Mouse (Mus musculus): ENCODE measurements at regions not wholly inside any gene's neighbourhood (a gene's known extent, or its start where the extent isn't known, plus 50 kb on each side); places are given as distances from the start of the nearest gene placed in this dataset.

DNA sequence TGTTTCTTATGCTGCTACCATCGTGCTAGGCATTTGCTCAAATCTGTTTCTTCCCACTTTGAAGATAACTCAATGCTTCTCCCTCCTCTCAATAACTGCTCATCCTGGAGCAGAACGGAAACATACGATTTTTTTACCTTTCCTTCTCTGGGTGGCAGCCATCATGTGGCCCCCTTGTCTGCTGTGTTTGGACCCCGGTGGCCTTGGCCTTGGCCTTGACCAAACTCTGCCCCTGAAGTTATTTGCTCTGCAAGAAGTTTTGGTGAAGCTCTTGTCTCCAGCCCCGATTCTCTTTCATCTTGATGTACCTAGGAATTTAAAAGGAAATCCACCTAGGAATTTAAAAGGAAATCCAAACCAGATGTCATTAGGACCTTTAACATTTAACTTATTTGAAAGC, 261.2 kb upstream of the Castor2 start:
- DNase-seq (ENCODE audit: low spot score) (no peak), ATAC-seq (ENCODE audit: low FRiP score, low read depth) (no peak)
- H3K4me3 ChIP-seq (replicated peaks; ENCODE audit: low read length), result no peak overlapping the region
- no peak overlapping the region for H3K4me2 ChIP-seq (replicated peaks; ENCODE audit: low read depth, low read length, severe bottlenecking)
- H3K27ac ChIP-seq (replicated peaks; ENCODE audit: low read depth, low read length), result no peak overlapping the region
- H3K9ac ChIP-seq (ENCODE audit: low read depth, low read length, severe bottlenecking), result no peak overlapping the region
- peaks cover 3% of the 10 kb centered on the region for H3K4me1 ChIP-seq (ENCODE audit: control insufficient read depth, insufficient read depth, low read length)
- H3K36me3 ChIP-seq (ENCODE audit: control insufficient read depth, insufficient read depth, low read length), result no peaks in the 10 kb centered on the region
- 49% methylated on average over 5 of the region's 5 CpGs for WGBS
- H3K27me3 ChIP-seq (ENCODE audit: control insufficient read depth, insufficient read depth, low read length), result no peaks in the 10 kb centered on the region
- H3K9me3 ChIP-seq (ENCODE audit: control insufficient read depth, low read length), result no peaks in the 10 kb centered on the region
- no peak for TF ChIP-seq POLR2A (IDR thresholded peaks at IDR 0.05; ENCODE audit: borderline replicate concordance, extremely low read depth, insufficient read depth, insufficient read length)

DNA sequence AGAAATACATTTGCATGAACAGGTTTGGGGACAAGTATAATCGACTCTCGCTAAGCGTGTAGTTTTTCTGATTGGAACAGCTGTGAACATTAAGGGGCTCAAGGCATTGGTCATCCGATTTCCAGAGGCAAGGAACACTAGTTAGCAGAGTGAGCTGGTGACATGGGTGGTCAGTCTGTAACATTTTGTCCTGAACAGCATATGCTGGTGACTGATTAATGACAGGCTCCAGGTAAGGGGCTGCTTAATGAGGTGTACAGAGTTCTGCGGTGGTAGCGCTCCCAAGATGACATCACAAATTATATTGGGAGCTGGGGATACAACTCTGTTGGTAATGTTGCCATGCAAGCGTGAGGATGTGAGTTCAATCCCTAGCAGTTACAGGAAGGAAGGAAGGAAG, 266.3 kb upstream of the Castor2 start:
- DNase-seq (ENCODE audit: low spot score) (no peak), ATAC-seq (ENCODE audit: low FRiP score, low read depth) (no peak)
- Histone ChIP-seq H3K27ac (replicated peaks; ENCODE audit: low read depth, low read length) (no peak overlapping the region), H3K4me1 (ENCODE audit: control insufficient read depth, insufficient read depth, low read length) (no peaks in the 10 kb centered on the region), H3K27me3 (ENCODE audit: control insufficient read depth, insufficient read depth, low read length) (no peaks in the 10 kb centered on the region), H3K4me2 (replicated peaks; ENCODE audit: low read depth, low read length, severe bottlenecking) (no peak overlapping the region), H3K9me3 (ENCODE audit: control insufficient read depth, low read length) (no peaks in the 10 kb centered on the region), H3K9ac (ENCODE audit: low read depth, low read length, severe bottlenecking) (no peak overlapping the region), H3K4me3 (replicated peaks; ENCODE audit: low read length) (no peak overlapping the region), H3K36me3 (ENCODE audit: control insufficient read depth, insufficient read depth, low read length) (no peaks in the 10 kb centered on the region)
- TF ChIP-seq POLR2A (IDR thresholded peaks at IDR 0.05; ENCODE audit: borderline replicate concordance, extremely low read depth, insufficient read depth, insufficient read length), result no peak
- 61% methylated on average over 7 of the region's 7 CpGs for WGBS

DNA sequence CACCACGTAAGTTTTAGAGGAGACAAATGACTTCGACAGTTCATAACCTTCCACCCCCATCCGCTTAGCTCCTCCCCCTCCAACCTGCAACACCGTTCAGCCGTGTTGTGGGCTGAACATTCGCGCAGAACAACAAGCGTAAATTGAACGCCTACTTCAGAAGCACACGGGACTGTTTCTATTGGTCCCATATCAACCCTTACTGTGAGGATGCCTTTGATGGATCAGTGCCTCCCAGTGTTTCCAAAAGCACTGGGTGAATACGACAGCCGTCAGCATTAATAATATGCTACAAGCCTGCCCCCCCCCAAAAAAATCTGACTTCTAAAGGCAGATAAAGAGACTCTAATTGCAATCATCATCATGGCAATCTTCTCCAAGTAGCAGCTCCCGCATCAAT, 271.3 kb upstream of the Castor2 start:
- 90% methylated on average over 13 of the region's 13 CpGs for WGBS
- Histone ChIP-seq H3K36me3 (ENCODE audit: control insufficient read depth, insufficient read depth, low read length) (no peaks in the 10 kb centered on the region), H3K27me3 (ENCODE audit: control insufficient read depth, insufficient read depth, low read length) (no peaks in the 10 kb centered on the region), H3K9ac (ENCODE audit: low read depth, low read length, severe bottlenecking) (no peak overlapping the region), H3K4me2 (replicated peaks; ENCODE audit: low read depth, low read length, severe bottlenecking) (no peak overlapping the region), H3K4me3 (replicated peaks; ENCODE audit: low read length) (no peak overlapping the region), H3K4me1 (ENCODE audit: control insufficient read depth, insufficient read depth, low read length) (no peaks in the 10 kb centered on the region), H3K27ac (replicated peaks; ENCODE audit: low read depth, low read length) (no peak overlapping the region), H3K9me3 (ENCODE audit: control insufficient read depth, low read length) (no peaks in the 10 kb centered on the region)
- no peak for ATAC-seq (ENCODE audit: low FRiP score, low read depth)
- DNase-seq (ENCODE audit: low spot score), result no peak
- TF ChIP-seq POLR2A (IDR thresholded peaks at IDR 0.05; ENCODE audit: borderline replicate concordance, extremely low read depth, insufficient read depth, insufficient read length), result no peak

DNA sequence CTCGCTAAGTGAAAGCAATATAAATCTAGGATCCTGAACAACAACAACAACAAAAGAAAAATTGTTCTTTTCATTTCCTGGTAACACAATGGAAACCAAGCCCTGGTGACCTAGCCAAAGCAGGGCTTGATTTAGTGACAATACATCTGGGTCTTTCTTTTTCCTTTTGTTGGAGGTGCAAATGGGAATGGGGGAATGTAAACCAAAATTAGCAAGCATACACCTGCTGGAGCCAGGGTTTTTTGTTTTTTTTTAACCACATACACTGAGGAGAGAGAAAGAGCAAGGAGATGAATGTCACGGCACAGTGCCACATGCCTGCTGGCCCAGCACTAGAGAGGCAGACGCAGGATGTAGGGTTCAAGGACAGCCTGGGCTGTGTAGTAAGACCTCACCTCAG, 275.6 kb upstream of the Castor2 start:
- Histone ChIP-seq H3K27me3 (ENCODE audit: control insufficient read depth, insufficient read depth, low read length) (no peaks in the 10 kb centered on the region), H3K4me2 (replicated peaks; ENCODE audit: low read depth, low read length, severe bottlenecking) (no peak overlapping the region), H3K27ac (replicated peaks; ENCODE audit: low read depth, low read length) (no peak overlapping the region), H3K9ac (ENCODE audit: low read depth, low read length, severe bottlenecking) (no peak overlapping the region), H3K4me1 (ENCODE audit: control insufficient read depth, insufficient read depth, low read length) (0 out of 2 replicates have a peak, but pooled peaks cover 3% of the 10 kb centered on the region), H3K9me3 (ENCODE audit: control insufficient read depth, low read length) (no peaks in the 10 kb centered on the region), H3K36me3 (ENCODE audit: control insufficient read depth, insufficient read depth, low read length) (no peaks in the 10 kb centered on the region), H3K4me3 (replicated peaks; ENCODE audit: low read length) (no peak overlapping the region)
- WGBS, result 75% methylated on average over 3 of the region's 3 CpGs
- no peak for TF ChIP-seq POLR2A (IDR thresholded peaks at IDR 0.05; ENCODE audit: borderline replicate concordance, extremely low read depth, insufficient read depth, insufficient read length)
- DNase-seq (ENCODE audit: low spot score), result no peak
- ATAC-seq (ENCODE audit: low FRiP score, low read depth), result no peak

DNA sequence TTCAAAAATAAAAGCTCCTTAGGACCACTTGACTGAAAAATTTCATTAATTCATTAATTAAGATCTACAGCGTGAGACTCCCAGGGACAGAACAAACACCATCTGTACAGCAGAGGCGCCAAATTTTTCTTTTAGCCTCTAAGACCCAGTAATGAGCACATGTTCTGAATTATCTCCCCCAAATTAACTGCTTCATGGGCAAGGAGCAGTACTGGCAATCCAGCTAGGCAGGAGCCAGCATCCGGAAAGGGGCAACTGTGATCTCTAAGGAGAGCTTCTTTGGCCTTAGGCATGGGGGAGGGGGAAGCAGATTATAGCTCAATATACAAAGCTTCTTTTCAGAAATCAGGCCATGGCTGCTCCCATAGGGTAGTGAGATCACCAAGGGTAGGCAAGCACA, 278.2 kb upstream of the Castor2 start:
- H3K27me3 ChIP-seq (ENCODE audit: control insufficient read depth, insufficient read depth, low read length), result no peaks in the 10 kb centered on the region
- H3K4me2 ChIP-seq (replicated peaks; ENCODE audit: low read depth, low read length, severe bottlenecking), result no peak overlapping the region
- no peak for TF ChIP-seq POLR2A (IDR thresholded peaks at IDR 0.05; ENCODE audit: borderline replicate concordance, extremely low read depth, insufficient read depth, insufficient read length)
- no peak overlapping the region for H3K4me3 ChIP-seq (replicated peaks; ENCODE audit: low read length)
- 0 out of 2 replicates have a peak, but pooled peaks cover 3% of the 10 kb centered on the region for H3K4me1 ChIP-seq (ENCODE audit: control insufficient read depth, insufficient read depth, low read length)
- H3K36me3 ChIP-seq (ENCODE audit: control insufficient read depth, insufficient read depth, low read length), result no peaks in the 10 kb centered on the region
- H3K9ac ChIP-seq (ENCODE audit: low read depth, low read length, severe bottlenecking), result no peak overlapping the region
- ATAC-seq (ENCODE audit: low FRiP score, low read depth) (peak; percentile 30; the same call in 1 of the 2 replicates), DNase-seq (ENCODE audit: low spot score) (peak; percentile 48)
- H3K27ac ChIP-seq (replicated peaks; ENCODE audit: low read depth, low read length), result peak overlapping the region; percentile 1; the same call in 1 of the 2 replicates
- no peaks in the 10 kb centered on the region for H3K9me3 ChIP-seq (ENCODE audit: control insufficient read depth, low read length)
- WGBS, result 13% methylated on average over 3 of the region's 3 CpGs

DNA sequence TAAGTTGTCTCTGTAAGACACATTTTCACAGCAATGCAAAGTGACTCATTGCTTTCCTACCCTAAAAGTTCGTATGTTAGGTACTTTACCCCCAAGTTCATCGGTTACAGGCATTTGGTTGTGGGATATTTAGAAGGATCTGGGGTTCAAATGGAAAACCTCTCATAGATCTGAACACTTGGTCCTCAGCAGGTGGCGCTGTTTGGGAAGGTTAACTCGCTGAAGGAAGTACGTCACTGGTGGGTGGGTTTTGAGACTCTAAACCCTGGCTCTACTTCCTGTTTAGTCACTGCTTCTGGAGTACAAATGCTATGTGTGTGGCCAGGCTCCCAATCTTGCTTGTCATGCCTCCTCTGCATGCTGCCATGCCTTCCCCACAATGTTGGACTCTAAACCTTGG, 284.0 kb upstream of the Castor2 start:
- WGBS, result 79% methylated on average over 5 of the region's 5 CpGs
- H3K9me3 ChIP-seq (ENCODE audit: control insufficient read depth, low read length), result no peaks in the 10 kb centered on the region
- no peaks in the 10 kb centered on the region for H3K36me3 ChIP-seq (ENCODE audit: control insufficient read depth, insufficient read depth, low read length)
- H3K4me2 ChIP-seq (replicated peaks; ENCODE audit: low read depth, low read length, severe bottlenecking), result no peak overlapping the region
- DNase-seq (ENCODE audit: low spot score) (no peak), ATAC-seq (ENCODE audit: low FRiP score, low read depth) (no peak)
- no peaks in the 10 kb centered on the region for H3K27me3 ChIP-seq (ENCODE audit: control insufficient read depth, insufficient read depth, low read length)
- H3K4me1 ChIP-seq (ENCODE audit: control insufficient read depth, insufficient read depth, low read length), result no peaks in the 10 kb centered on the region
- no peak overlapping the region for H3K27ac ChIP-seq (replicated peaks; ENCODE audit: low read depth, low read length)
- H3K9ac ChIP-seq (ENCODE audit: low read depth, low read length, severe bottlenecking), result no peak overlapping the region
- no peak overlapping the region for H3K4me3 ChIP-seq (replicated peaks; ENCODE audit: low read length)
- TF ChIP-seq POLR2A (IDR thresholded peaks at IDR 0.05; ENCODE audit: borderline replicate concordance, extremely low read depth, insufficient read depth, insufficient read length), result no peak
